Mouse (Mus musculus) small intestine, adult 2 months (tissue): ENCODE data around the gene Fosl2.

Source experiments
- CTCF ChIP-seq: fragments of 200-500 bp; IDR thresholded peaks from 2 replicates; pipeline ENCODE4 v1.5.1; 2012; ENCODE audit warnings: low read depth, mild to moderate bottlenecking, control low read depth, inconsistent platforms, low read length, moderate library complexity, mixed read lengths; ENCODE audit not compliant: insufficient replicate concordance, insufficient read length; ENCODE audit errors: extremely low read depth
- POLR2A ChIP-seq: fragments of 200-500 bp; IDR thresholded peaks from 2 replicates; pipeline ENCODE4 v1.6.1; 2012; ENCODE audit warnings: low read depth, mild to moderate bottlenecking, control low read depth, inconsistent platforms, low read length, moderate library complexity

- no peak for TF ChIP-seq POLR2A
- TF ChIP-seq CTCF, result no peak
Measured at GRCm38 (mm10) chr5:32151244-32151643, 15.6 kb downstream of the Fosl2 start.
